Mouse (Mus musculus) embryo, embryonic 10 days (tissue): ENCODE data around the gene Ssx2ip.

Experiments
- DNase-seq: peaks from one replicate; pipeline ENCODE4 v3.0.0-alpha.2; 2015; ENCODE audit warnings: low spot score

Ssx2ip gene

DNA sequence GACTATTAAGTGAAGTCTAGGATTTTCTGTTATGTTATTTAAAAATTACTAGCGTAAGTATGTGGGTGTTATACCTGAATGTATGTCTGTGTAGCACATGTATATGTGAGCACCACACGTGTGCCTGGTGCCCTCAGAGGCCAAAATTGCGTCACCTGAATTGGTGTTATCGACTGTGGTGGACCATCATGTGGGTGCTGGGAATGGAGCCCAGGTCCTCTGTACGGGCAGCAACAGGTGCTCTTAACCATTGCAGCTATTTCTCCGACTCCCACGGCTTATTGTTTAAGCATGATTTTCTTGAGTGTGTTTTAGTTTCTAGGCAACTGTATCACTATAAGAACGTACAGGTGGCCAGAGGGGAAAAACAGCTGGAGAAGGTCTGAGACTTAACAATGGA is 31.7 kb downstream of the Ssx2ip start:
- DNase-seq: no peak

DNA sequence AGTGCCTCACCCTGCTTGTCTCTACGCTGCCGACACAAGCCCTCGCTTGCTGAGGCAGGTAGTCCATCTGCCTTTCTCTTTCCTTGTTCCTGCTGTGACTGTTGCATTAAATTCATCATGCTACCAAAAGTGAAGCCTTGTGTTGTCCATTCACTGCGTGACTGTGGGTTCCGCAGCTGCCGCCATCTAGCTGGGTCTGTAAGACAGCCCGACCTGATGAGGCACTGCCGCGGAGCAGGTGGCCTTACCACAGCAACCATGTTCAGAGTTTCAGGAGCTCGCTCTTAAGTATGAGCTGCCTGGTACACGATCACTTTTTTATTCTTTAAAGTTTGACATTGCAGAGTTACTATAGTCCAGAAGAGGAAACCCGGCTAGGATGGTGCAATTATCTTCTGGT is 35.6 kb downstream of the Ssx2ip start:
- DNase-seq: no peak

DNA sequence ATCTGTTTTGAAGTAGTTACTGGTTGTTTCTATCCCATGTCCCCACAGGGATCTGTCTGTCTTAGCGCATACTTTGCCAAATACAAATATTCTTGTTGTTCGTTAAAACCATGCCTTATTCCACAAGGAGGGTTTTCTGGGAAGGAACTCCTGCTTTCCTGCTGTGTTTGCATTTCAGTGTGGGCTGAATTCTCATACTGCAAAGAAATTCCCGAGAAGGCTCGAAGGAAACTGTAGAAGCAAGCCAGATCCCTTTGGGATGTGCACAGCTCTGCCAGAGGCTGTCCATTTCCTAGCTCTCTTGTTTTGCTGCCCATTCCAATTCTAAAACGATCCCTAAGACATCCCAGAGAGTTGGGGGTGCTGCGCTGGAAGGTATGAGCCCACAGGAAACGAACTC is 36.0 kb downstream of the Ssx2ip start:
- DNase-seq: no peak

DNA sequence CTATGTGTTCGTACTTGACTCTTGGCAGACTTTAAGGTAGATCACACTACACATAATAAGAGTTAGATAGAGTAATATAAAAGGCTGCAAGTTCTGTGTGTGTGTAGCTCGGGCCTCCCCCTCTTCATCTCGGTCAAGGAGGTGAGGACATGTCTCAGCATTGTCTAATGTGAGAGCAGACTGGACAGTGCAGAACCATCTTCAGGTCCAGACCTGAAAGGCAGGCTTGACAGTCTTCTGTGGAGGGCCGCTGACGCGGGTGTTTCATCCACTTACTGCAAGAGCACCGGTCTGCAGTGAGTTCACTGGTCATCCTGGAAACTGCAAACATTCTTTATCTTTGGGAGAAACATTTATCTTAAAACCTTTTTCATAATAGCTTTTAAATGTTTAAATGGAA is 38.0 kb downstream of the Ssx2ip start:
- no peak for DNase-seq

DNA sequence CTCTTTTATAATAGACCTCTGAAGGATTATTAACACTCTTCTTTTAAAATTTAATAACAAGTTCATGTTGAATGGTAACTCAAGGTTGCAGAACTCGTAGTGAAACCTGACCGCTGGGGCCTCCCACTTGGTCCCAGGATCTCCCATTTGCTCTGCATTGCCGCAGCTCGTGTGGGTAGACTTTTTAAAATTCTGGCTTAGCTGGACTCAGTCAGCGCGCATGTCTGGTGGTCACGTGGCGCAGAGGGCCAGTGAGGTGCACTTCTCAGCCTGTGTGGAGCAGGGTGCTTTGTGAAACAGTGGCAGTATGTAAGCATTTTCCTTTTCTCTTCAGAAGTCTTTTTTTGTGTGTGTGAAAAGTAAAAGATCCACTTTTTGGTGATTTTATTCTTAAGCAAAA is 38.5 kb downstream of the Ssx2ip start:
- no peak for DNase-seq

DNA sequence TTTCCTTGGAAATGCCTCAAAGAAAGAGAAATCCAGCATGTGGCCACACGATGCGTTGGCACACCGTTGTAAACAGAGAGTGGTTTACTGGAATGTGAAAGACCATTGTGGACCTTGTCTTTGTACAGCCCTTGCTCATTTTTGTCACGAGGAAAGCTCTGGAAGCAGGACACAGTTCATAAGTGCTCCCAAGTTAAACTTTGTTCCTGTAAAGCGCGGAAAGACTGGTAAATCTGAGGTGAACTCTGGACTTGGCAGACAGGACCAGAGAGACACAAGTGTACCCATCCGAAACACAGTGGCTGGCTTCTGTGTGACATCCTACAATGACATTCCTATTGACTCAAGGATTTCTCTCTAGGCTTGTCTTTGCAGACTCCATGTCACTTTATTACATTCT is 38.9 kb downstream of the Ssx2ip start:
- no peak for DNase-seq

DNA sequence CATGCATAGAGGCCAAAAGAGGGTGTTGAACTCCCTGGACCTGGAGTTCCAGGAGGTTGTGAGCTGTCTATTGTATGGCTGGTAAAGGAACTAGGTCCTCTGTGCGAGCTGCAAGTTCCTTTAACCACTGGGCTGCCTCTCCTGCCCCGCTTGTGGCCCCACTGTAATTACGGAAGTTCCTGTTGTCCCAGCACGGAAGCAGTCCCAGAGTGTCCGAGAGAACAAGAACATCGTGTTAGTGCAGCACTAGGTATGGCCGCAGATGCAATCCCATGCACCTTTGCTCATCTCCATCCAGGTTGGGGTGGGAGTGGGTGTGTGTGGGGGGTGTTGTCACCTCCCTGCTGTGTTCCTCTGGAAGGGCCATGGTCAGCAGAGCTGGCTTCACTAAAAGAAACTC is 40.4 kb downstream of the Ssx2ip start:
- no peak for DNase-seq

DNA sequence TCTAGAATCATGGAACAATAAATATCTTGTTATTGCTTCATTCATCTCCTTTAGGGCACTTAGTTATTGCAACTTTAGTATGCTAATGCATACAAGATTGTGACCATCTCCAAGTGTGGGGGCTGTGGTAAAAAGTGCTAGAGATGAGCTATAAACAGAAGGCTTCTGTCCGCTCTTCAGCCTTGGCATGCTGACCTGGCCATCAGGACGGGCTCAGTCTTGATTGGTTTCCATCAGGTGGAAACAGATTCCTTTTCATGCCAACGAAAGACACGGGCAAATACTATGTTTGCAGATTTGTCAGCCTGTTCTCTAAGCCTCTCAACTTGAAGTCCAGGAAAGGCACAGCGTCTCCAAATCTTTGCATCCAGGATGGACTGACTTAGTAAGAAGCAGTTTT is 42.7 kb downstream of the Ssx2ip start:
- no peak for DNase-seq

DNA sequence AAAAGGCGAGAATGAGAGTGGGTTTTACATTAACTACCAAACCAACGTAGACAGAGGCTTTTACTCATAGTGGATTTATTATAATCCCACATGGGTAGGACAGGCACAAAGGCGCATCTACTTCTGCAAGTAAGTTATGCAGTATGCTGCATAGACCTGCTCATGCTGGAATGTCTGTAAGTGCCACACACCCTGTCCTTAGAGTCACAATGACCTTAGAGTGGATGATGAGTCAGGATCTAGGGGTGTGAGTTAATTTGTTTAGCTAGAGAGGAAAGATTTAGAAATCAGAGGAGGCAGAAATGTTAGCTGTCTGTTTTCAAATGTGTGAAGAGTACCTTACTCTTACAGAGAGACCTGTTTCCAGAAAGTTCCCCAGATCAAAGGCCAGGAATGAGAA is 43.2 kb downstream of the Ssx2ip start:
- no peak for DNase-seq

DNA sequence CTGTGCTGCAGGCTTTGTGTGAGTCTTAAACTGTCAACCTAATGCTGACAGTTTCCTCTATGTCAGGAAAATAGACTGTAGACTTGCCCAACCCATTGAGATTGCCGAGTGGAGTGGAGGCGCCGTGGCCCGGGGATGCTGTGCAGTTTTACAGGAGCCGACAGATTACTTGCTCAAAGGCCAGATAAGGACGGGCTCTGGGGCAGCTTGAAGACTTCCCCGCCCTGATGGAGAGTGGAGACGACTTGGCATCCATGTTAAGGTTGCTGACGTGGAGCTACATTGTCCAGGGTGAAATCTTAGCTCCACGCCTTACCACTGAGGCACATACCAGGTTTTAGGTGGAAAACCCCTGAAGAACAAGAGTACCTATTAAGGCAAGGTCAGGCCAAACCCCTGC is 43.9 kb downstream of the Ssx2ip start:
- no peak for DNase-seq

DNA sequence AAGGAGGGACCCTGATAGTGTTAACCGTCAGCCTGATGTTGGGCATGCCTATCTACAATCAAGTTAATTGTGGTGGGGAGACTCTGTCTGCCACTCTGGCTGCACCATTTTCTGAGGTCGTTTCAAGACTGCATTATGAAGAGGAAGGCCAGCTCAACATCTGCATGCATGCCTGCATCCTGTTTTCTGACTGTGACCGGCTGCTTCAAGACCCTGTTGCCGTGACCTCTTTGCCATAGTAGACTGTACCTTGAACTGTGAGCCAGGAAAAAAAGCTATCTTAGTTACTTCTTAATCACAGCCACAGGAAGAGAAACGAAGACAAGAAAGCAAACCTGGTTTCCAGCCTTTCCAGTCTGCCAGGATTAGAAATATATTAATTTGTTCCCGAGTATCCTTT is 44.5 kb downstream of the Ssx2ip start:
- no peak for DNase-seq

DNA sequence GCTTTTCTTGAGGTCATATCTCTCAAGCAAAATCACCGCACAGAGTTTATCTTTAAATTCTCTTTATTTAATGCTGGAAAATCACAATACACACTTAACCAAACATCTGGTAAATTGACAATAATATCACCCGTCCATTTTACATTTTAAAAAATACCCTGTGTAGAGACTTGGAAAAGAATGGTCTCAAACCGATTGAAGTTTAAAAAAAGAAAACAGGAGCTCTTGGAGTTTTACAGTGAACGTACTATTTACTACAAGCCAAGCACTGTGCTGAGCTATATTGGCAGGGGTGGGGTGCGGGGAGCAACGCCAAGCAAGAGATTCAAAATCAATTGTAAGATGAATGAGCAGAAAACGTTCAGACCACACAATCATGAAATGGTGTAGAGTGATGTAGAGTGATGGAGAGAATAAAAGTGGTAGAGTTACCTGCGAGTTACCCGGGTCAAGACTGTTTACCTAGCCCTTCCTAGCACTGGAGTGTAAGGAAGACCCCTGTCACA is 45.4 kb downstream of the Ssx2ip start, which contains the start of gene Ctbs:
Ctbs (plus strand) TSS at position 51 of the 506 bp plus-strand sequence.
- DNase-seq: no peak

DNA sequence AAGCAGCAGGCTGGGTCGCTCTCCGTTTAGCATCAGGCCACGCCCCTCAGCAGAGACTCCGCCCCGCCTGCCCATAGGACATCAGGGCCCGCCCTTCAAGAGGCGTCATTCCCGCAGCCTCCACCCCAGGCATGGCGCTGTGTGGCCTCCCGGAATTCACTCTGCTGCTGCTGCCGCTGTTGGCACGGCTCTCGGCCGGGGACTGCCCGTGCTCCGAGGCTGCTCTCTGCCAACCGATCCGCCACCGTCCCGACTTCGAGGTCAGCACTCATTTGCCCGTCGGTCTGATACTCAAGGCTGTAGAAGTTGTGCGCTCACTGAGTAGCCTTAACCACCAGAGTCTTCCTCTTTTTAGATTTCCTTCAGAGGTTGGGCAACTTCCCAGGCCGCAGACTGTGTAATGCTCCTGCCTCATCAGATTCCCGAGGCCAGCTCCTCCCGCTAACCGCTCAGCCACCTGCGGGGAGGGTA is 46.0 kb downstream of the Ssx2ip start:
- DNase-seq: peak; percentile 99

DNA sequence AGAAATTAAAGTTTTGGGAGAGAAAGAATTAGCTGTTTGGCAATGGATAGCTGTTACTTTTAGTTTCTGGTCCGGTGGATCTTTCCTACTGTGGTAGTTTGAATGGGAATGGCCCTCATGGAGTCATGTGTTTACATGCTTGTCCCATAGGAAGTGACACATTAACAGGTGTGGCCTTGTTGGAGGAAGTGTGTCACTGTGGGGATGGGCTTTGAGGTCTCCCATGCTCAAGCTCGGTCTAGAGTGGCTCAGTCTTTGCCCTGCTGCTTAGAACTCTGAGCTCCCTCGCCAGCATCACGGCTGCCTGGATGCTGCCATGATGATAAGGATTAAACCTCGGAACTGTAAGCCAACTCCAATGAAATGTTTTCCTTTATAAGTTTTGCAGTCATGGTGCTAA is 46.9 kb downstream of the Ssx2ip start:
- no peak for DNase-seq

DNA sequence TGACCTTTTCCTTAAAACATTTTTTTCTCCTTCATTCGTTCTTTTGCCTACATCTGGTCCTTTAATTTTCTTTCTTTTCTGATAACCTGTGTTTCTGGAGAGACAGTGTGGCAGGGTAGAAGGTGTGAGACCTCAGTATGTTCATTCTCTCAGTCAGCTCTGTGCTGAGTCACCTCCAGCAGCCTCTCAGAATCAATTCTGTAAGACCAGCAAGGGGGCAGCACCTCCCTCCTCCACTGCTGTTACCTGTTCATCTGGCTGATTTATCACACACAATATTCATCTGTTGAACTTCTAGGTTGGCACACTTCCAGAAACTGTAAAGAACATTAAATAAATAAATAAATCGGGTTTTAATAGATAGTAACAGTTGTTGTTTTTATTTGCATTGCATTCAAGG is 58.5 kb downstream of the Ssx2ip start:
- no peak for DNase-seq

DNA sequence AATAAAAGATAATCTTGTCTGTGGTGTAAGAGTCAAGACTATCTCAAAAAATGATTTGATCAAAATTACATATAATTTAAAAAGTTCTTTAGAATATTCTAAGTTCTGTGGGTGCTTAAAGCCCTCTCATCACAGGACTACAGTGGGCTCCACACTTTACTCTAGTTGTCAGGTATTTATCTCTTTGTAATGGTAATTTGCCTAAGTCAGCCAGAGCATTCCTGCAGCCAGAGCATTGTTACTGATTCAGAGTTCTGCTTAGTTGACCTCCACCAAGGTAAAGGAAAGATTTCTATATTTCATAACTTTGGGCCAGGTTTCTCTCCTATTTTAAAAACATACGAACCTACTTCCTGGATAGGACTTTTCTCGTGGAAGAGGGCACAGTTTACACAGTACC is 64.8 kb downstream of the Ssx2ip start:
- DNase-seq: no peak

DNA sequence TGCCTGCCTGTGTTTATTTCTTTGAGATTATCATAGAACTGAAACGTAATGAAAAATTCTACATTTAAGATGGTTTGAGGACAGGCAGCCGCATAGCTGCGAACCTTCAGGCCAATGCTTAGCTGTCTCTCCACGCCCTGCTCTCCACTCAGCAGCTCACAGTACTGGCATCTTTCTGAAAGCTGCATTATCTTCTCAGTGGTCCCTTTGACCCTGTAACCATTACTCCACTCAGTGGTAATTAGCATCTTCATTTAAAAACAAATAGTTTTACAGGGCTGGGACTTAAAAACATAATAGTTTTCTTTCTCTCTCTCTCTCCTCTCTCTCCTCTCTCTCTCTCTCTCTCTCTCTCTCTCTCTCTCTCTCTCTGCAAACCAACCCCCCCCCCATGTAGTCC is 68.2 kb downstream of the Ssx2ip start:
- DNase-seq: no peak

DNA sequence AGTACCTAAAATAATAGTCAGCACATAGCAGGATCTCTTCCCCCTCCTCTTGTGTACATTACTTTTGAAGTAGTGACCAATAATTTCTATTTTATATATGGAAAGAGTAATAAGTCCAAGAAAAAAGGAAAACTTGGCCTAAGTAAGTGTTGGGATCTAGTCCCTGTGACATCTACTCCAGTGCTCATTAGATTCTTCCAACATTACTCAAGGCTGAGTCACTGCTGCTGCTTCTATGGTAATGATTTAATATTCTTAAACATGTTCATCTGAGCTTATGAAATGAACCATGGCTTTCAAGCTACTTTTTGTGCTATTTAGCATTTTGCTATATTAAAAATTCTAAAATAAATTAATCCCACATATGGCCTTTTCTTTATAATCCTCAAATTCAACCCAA is 69.3 kb downstream of the Ssx2ip start:
- no peak for DNase-seq

DNA sequence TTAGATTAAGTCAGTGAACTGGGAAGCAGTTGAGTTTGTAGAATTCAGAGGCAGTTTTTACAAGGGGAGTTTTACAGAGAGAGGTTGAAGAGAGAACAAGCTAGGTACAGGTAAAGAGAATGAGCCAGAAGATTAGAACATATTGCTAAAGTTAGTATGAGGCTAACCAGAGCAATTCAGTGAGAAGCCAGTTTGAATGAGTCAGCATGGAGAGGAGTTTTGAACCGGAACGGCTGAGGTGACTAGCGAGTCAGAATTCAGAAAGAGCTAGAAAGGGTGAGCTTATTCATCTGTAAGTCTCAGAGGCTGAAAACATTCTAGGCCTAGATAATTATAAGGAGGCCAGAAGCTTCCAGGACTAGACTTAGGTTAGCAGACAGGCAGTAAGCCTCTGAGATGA is 70.0 kb downstream of the Ssx2ip start:
- DNase-seq: no peak

DNA sequence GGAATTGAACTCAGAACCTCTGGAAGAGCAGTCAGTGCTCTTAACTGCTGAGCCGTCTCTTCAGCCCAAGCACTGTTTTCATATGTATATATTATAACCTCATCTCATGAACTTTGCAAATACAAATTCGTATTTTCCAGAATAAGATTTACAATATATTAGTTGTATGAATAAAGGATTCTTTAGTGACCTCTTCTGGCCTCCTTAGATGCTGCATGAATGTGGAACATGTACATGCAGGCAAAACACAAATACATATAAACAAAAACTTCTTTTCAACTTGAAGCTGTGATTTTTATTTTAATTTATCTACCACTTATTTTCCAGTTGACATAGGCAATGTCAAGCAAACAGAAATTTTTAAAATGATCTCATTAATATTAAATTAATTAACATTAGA is 77.6 kb downstream of the Ssx2ip start:
- DNase-seq: no peak

DNA sequence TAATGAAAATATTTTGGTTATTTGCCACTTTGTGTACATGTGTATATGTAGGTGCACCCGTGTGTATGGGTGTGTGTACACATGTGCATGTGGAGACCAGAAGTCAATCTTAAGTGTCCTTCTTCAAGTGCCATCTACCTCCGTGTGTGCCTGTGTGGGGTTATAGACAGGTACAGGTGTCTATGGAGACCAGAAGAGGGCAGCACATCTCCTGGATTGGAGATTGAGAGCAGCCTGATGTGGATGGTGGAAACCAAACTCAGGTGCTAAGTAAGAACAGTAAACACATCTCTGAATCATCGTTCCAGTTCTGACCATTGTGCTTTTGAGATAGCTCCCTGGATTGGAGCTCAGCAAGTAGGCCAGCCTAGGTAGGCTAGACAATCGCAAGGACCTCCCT is 82.0 kb downstream of the Ssx2ip start:
- no peak for DNase-seq
